Mouse (Mus musculus) olfactory bulb, adult 2 months (tissue): ENCODE results near the gene Ttyh2. TPM values are rescaled to one million over a fixed set of nuclear protein-coding genes. Genes with fewer than 3 reads are reported as not detected.
"Not testable (repeated sequence)": the region's sequence is repeated elsewhere in the genome, so short reads cannot be mapped to it uniquely, and the experiment has no call there.

Experiments
- H3K27ac ChIP-seq: fragments of 200-500 bp; 2 replicates; pipeline ENCODE4 v1.5.1; 2012; ENCODE audit warnings: low read depth, low read length; ENCODE audit not compliant: insufficient read depth
- H3K4me1 ChIP-seq: fragments of 200-500 bp; 2 replicates; pipeline ENCODE4 v1.6.1; 2012; ENCODE audit warnings: low read length; ENCODE audit not compliant: control insufficient read depth, insufficient read depth
- H3K4me3 ChIP-seq: fragments of 200-500 bp; 2 replicates; pipeline ENCODE4 v1.5.1; 2012; ENCODE audit warnings: mild to moderate bottlenecking, low read depth, low read length, moderate library complexity; ENCODE audit not compliant: insufficient read depth
- CTCF ChIP-seq: fragments of 200-500 bp; IDR thresholded peaks from 2 replicates; pipeline ENCODE4 v1.5.1; 2012; ENCODE audit warnings: low read depth, mild to moderate bottlenecking, low read length, moderate library complexity; ENCODE audit not compliant: insufficient read depth
- POLR2A ChIP-seq: fragments of 200-500 bp; IDR thresholded peaks from 2 replicates; pipeline ENCODE4 v1.6.1; 2012; ENCODE audit warnings: mild to moderate bottlenecking, low read depth, low read length, moderate library complexity; ENCODE audit not compliant: insufficient read depth
- WGBS: fragments of 180-500 bp; shearing (Covaris S2); methylation state at CpG from one replicate; pipeline ENCODE4 v1.1.7; 2018; 5-methylcytosine and 5-hydroxymethylcytosine counted together
- polyA plus RNA-seq: library from polyadenylated mRNA; stranded (reverse); fragments of >200 nt; gene quantifications from 2 replicates; pipeline ENCODE4 v1.2.4, GENCODE M21; 2012; ENCODE audit warnings: low replicate concordance; ENCODE audit not compliant: missing spikeins, insufficient read depth, insufficient read length

Ttyh2 gene
- polyA plus RNA-seq, 1 experiment = not detected

- WGBS = under 1% methylated on average over 21 of the region's 21 CpGs
These were observed 6.9 kb upstream of the Ttyh2 start, which contains the start of gene Rpl38 for GRCm38 (mm10) chr11:114668301-114668710. TSS of gene Rpl38 (plus strand) at chr11:114668524.

GRCm38 (mm10) chr11:114668741-114669623 is 6.2 kb upstream of the Ttyh2 start:
- peak overlapping the region; percentile 75 for H3K27ac ChIP-seq
- peaks cover 28% of the 10 kb centered on the region for H3K4me1 ChIP-seq
- peak overlapping the region; percentile 94 for H3K4me3 ChIP-seq
- WGBS = under 1% methylated on average over 60 of the region's 60 CpGs
- TF ChIP-seq POLR2A = no peak
- no peak; the same call in 1 of the 2 replicates for TF ChIP-seq CTCF

More at GRCm38 (mm10) chr11:114668301-114668710, 6.9 kb upstream of the Ttyh2 start, which contains the start of gene Rpl38:
- peak within 1 kb of the TSS; percentile 75 for H3K27ac ChIP-seq
- peak within 1 kb of the TSS; percentile 94 for H3K4me3 ChIP-seq
- TF ChIP-seq POLR2A = peak; percentile 61
- TF ChIP-seq CTCF = no peak
- H3K4me1 ChIP-seq = peaks cover 26% of the 10 kb centered on the region

- 11% methylated on average over 12 of the region's 12 CpGs for WGBS
These were observed 5.5 kb upstream of the Ttyh2 start for GRCm38 (mm10) chr11:114669651-114670168.

GRCm38 (mm10) chr11:114671147-114671546 is 4.1 kb upstream of the Ttyh2 start:
- WGBS = 76% methylated on average over 5 of the region's 5 CpGs
- Histone ChIP-seq H3K4me3 (no peak overlapping the region), H3K4me1 (peaks cover 39% of the 10 kb centered on the region), H3K27ac (no peak overlapping the region)
- TF ChIP-seq POLR2A (no peak), CTCF (no peak)

More at GRCm38 (mm10) chr11:114669651-114670168, 5.5 kb upstream of the Ttyh2 start:
- TF ChIP-seq POLR2A (no peak), CTCF (no peak)
- Histone ChIP-seq H3K27ac (0 out of 2 replicates have a peak overlapping the region, but pooled peaks have one; percentile 75), H3K4me1 (peaks cover 28% of the 10 kb centered on the region), H3K4me3 (peak overlapping the region; percentile 94)

GRCm38 (mm10) chr11:114672794-114673718 is 2.2 kb upstream of the Ttyh2 start:
- peaks cover 44% of the 10 kb centered on the region for H3K4me1 ChIP-seq
- WGBS = 49% methylated on average over 9 of the region's 9 CpGs
- H3K27ac ChIP-seq = no peak overlapping the region
- H3K4me3 ChIP-seq = no peak overlapping the region
- TF ChIP-seq POLR2A = no peak
- TF ChIP-seq CTCF = peak; percentile 25; the same call in 1 of the 2 replicates

GRCm38 (mm10) chr11:114673719-114674050 is 1.5 kb upstream of the Ttyh2 start:
- TF ChIP-seq CTCF = no peak
- TF ChIP-seq POLR2A = no peak
- peaks cover 44% of the 10 kb centered on the region for H3K4me1 ChIP-seq
- no peak overlapping the region for H3K27ac ChIP-seq
- no peak overlapping the region for H3K4me3 ChIP-seq
- 81% methylated on average over 2 of the region's 2 CpGs for WGBS

- peaks cover 43% of the 10 kb centered on the region for H3K4me1 ChIP-seq
- H3K27ac ChIP-seq = no peak overlapping the region
- WGBS = 64% methylated on average over 8 of the region's 8 CpGs
- H3K4me3 ChIP-seq = no peak overlapping the region
- TF ChIP-seq CTCF (no peak), POLR2A (no peak)
These were observed 1.1 kb upstream of the Ttyh2 start for GRCm38 (mm10) chr11:114674180-114674579.

- H3K27ac ChIP-seq, H3K4me3 ChIP-seq: not testable (repeated sequence)
- WGBS = 88% methylated on average over 2 of the region's 3 CpGs
- peaks cover 39% of the 10 kb centered on the region for H3K4me1 ChIP-seq
These were observed 435 bp upstream of the Ttyh2 start for GRCm38 (mm10) chr11:114674796-114675195.
